Mouse (Mus musculus) CH12F3 (cell line): ENCODE measurements at regions not wholly inside any gene's neighbourhood (a gene's known extent, or its start where the extent isn't known, plus 50 kb on each side); places are given as distances from the start of the nearest gene placed in this dataset.

ENCODE experiments used
- in situ Hi-C: fragments of 300-500 bp; cut with MboI; formaldehyde crosslinking; loops from 2 replicates; pipeline ENCODE4 v1.14.3; 2020; ENCODE audit warnings: low sequenced_read_pairs

DNA sequence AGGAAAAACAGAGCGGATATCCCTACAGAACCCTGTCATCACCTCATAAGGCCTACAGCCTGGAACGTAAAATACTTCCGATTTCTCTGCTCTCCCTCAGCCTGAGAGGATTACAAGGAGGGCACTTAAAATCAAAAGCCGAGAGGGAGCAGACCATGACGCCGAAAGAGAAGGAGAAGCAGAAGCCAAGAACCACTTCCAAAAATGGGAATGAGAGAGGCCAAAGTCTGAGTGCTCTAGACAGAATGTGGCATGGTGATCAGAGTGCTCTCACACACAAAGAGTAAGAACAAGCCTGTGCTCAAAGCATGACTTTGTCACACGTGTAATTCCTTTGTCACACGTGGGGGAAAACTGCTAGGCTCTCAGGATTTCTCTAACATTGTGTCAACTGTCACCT, 125.9 kb downstream of the Hlx start:
- in situ Hi-C loops, result no loop called here

DNA sequence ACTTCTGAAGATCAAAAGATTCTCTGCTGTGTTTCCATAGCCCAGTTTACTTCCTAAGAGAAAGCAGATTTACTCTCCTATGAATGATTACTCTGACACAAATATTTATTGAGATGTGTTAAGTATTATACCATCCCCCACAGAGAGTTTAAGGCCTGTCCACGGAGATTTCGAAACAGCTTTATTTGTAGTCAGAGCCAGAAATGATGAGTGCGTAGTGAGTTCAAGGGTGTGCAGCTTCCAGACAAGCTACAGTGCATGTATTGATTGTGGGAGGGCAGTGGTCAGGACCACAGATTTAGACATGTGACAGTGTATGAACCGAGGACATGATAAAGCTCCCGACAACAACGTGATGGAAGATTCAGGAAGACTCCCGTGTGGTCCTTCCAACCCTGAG, 126.8 kb downstream of the Hlx start:
- in situ Hi-C loops, result no loop called here

DNA sequence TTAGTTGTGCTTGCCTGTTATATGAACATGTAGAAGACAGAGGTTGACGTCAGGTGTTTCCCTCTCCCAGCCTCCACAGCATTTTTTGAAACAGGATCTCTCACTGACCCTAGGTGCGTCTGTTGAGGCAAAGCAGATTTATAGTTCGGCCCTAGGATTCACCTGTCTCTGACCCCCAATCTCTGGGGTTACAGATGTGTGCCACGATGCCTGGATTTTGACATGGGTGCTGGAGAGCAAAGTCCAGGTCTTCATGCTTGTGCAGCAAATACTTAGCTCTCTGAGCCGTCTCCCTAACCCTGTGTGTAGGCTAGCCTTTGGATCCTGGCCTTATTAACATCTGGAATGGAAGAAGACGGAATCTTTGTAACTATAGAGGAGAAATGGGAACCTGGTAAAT, 129.3 kb downstream of the Hlx start:
- in situ Hi-C loops, result no loop called here

DNA sequence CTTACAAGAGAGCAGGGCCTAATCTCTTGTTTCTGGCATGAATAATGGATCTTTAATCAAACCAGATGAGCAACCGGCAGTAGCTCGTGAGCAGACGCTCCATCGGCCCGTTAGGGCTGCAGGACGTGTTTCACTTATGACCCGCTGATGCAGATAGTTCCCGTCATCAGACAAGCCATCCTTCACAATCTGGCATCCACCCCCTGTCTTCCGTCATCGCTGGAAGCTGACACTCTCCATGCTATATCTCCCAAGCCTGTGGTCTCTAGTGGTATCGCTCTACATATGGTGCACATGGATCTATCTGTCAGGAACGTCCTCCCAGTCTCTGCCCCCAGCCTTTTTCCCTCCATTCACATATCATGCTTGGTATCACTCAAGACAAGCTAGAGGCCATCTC, 137.0 kb downstream of the Hlx start:
- in situ Hi-C loops, result no loop called here

DNA sequence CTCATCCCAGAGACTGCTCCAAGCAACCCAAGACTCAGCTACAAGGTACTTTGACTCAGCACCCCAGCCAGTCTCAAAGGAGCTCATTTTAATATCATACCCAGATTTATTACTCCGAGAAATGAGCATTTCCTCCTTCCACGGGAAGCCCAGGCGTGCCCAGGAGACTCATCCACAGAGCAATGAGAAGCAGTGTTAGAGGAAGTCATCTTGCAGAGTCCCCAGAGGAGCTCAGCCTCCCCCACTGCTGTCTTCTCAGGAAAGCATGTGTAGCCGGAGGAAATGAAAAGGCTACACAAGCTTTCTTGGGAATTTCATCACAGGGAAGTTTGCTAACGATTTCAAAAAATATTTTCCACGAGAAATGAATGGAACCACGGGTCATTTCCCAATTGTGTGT, 141.8 kb downstream of the Hlx start:
- in situ Hi-C loops, result no loop called here

DNA sequence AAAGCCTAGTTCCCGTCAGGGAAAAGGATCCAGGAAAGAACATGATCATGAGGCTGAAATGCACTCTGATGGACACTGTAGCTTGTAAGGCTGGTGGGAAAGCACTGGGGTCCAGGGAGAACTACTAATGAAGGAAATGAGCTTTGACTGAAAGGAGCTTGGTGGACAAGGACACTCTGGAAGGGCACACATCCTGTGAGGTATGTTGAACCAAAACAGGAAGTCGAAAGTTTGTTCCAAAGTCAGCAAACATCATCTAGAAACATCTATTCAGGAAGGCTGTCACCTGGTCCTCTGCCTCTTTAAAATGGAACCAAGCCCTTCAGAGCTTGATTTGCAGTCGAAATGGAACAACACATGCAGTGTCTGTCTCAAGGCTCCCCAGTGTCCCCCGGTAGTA, 143.1 kb downstream of the Hlx start:
- in situ Hi-C loops, result no loop called here

DNA sequence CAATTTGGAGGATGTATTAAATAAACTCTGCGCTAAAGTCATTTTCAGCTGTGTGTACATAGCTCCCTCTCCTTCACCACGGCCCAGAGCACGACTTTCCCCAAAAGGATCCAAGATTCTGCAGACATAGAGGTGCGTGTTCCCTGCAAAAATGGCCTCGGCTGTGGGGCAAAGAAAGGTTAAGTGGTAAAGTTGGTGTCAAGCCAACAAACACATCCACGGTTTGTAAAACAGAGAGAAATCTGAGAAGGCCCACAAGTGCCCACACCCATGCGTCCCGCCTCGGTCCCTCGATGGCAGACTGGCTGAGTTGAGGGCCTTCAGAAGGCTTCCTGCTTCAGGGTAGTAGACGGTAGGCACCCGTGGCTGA, 147.9 kb downstream of the Hlx start:
- in situ Hi-C loops, result no loop called here

DNA sequence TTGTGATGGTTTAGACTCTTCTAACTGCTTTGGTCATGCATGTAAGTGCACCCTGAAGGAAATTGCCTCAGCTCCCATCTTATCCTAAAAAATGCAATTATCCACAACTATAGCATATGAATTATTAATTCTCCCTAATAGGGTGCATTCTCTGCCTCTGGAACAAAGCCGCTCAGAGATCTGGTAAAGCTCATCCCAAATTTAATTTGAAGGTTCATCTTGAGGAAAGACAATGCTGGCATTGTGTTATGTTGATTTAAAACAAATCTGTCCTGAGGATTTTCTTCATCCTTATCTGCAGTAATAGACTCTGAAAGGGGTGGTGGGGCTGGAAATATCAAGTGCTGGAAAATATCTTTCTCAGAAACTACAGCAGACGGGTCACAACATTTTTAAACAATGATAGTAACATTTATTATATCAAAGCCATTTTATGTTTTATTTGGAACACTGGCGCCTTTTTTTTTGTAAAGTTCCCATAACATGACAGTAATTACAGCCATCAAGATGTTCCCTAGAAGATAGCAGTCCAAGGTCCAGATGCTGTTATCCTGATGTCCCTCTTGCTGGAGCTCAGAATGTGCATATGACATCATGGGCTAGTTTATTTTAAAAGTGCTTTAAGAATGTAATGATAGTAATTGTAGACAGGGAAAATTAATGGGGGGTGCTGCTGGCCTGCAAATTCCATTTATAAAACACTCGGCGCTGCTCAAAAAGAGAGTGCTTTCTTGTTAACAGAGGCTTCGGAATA, 148.5 kb downstream of the Hlx start:
- in situ Hi-C loops, result no loop called here

DNA sequence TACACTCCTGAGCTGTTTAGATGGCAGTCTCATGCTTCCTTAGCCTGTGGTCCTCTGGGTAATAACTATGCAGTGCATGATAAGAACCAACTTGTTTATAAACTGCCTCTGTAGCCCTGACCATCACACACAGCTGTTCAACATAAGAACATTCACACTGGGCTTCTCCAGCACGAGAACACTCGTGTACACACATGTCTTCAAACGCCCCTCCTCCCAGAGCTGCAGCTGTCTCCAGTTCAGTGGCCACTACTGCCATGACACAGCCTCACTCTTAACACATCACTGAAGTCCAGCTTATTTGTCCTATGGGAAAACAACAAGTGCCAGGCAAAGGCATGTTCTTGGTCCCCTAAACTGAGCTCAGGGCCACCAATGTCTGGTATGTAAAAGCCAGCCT, 152.9 kb downstream of the Hlx start:
- in situ Hi-C loops, result no loop called here

DNA sequence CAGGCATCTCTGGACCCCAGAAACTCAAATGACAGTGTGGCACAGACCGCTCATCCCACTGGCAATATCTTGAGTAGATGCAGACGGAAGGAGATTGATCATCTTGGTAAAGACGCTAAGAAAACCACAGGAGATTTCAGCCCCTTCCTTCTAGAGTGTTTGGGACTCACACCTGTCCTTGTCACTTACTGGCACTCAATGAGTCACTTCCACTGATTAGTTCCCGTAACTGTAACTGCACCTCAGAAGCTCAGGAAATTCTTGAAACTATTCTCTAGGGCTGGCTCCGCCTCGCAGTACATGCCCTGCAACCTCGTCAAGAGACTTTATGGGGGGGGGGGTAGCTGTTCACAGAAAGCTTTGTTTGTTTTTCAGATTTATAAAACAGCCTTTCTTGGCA, 155.9 kb downstream of the Hlx start:
- in situ Hi-C loops, result no loop called here

DNA sequence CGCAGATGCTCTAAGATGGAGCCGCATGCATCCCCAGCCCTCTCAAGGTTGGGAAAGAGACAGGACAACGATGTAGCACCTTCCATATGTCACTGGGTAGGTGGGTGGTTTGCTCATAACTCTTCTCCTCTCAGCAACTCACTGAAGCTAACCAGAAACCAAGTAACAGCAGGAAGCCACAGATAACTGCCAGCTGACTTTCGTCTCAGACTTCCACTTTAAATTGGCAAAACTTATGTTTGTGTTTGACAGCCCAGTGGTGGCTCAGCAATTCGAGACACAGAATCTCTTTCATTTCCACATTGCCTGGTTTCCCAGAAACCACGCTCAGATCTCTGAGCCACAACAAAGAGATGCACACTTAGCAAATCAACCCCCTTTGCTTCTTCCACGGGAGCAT, 159.1 kb downstream of the Hlx start:
- in situ Hi-C loops, result no loop called here

DNA sequence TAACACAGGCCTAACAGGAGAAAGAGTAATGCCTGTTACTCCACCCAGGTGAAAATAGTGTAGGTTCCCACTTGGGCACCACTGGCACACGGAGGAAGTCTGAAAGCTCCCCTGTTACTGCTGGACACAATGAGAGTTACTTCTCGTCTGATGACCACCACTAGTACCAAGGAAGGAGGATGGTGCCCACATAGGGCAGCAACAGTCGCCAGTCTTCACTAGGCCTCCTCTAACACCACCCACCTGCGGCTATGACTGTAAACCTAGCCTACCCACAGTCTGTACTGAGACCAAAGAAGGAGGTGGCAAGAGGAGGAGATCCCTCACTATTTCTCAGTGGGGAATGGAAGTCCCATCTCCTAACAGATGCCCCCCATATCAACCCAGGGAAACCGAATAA, 161.7 kb downstream of the Hlx start:
- in situ Hi-C loops, result no loop called here

DNA sequence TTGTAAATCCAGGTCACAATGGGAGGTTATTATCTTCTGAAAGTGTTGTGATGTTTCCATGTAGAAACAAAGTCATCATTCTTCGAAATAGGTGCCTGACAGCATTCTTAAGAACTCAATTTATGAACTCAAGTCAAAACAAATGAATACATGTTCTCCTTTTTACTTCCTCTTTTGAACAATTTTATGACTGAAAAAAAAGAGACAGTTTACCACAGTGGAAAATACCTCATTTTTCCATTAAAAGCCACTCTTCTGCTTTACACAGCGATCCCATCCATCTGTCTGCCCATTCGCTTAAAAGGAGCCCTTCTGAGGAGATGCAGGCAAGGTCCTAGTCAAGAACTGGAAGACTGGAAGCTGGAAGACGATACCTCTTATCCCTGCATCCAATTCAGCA, 169.5 kb downstream of the Hlx start:
- in situ Hi-C loops, result no loop called here

DNA sequence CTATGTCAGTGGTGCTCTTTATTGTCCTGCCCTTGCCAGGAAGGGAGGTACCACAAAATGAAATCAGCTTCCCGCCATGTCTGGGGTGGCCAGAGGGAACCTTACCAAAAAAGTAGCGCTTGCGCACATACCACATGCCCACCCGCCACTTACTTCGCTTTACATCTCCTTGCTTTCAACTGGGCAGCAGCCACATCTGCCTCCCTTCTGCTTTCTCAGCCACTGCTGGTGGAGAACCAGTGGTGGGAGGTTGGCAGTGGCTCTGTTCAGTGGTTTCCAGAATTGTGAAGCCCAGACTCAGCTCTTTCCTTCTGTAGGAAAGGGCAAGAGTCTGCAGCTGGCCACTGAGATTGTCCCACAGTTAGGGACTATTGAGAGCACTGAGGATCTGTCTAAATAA, 170.2 kb downstream of the Hlx start:
- in situ Hi-C loops, result no loop called here

DNA sequence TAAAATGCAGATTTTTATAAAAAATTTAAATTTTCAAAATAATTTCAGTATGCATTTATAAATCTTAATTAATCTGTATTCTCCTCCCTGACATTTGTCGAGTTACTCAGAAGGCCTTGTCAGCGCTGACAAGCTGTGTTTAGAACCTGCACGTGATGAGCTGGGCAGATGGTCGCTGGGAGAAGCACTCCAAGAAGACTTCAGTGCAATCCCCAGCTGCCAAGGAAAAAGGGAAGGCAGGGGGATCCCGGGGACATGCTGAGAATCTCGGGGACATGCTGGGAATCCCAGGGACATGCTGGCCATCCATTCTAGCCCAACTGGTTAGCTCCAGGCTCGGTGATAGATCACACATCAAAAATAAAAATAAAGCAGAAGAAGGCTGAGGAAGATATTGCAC, 172.9 kb downstream of the Hlx start:
- in situ Hi-C loops, result no loop called here

DNA sequence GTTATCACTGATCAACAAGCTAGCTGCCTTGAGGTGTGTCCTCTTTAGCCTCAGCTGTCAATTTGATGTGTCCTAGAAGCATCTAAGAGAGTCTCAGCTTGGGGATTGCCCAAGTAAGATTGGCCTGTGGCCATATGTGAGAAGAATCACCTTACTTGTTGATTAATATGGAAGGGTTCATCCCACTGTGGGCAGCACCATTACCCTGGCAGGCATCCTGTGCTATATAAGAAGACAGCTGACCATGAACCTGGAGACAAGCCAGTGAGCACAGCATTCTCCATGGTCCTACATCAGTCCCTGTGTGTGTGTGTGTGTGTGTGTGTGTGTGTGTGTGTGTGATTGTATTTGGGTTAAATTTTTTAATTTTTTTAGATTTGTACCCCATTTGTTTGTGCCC, 178.6 kb downstream of the Hlx start:
- in situ Hi-C loops, result no loop called here

DNA sequence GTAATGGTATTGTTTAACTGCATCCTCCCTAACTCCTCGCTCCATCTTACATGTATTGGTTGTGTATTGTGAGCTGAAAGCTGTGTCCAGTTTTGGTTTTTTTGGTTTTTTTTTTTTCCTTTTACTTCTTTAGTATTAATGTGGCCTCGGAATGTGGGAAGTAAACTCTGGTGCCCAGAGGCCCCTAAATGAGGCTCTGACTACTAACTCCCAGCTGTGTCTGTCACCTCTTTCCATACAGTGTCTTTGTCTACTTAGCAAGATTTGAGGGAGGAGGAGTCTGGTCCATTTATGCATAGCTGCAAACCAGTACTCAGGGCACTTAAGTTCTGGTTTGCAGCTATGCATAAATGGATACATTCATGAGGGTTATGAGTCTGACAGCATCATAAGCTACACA, 181.9 kb downstream of the Hlx start:
- in situ Hi-C loops, result no loop called here

DNA sequence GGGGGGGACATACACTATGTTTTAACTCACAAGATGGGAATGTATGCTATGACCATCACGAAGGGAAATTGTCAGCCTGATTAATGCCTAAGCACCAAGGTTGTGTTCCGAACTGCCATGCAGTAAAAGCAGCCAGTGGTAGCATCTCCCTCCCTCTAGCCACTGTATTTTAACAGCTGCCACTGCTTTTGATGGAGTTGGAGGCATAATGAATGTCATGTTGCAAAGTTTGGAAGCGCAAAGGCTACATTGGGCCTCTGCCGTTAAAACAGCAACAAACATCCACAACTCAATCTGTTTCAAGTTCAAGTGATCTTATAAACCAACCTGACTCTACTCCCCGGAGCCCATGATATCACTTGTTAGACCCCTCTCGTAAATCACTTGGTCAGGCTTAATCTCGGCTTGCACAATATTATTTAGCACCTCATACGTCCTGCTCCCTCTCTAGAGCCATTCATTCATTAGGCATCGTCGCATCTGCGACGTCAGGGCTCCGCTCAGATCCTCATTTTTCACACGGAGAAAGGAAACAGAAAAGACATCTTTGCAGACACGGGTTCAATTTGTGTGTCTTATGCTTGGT, 184.7 kb downstream of the Hlx start:
- in situ Hi-C loops, result no loop called here

DNA sequence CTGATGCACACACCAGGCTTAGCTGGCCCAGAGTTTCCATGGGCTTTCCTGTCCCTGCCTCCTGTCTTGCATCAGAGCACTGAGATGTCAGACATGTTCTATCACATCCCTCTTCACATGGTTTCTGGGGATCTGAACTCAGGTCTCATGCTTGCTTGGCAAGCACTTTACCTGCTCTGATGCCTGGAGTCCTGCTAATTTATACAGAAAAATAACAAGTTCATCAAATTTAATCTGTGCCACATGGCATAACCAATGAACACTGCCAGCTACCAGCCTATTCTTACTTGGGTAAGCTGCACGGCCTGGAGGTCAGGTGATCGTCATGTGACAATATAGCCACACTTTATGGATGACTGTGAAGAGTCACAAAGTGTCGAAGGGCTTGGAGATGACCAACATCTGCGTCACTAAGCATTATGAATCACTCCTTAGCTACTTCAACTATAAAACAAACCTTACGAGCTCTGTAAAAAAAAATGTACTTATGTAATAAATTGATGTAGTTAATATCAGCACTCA, 186.2 kb downstream of the Hlx start:
- in situ Hi-C loops, result no loop called here

DNA sequence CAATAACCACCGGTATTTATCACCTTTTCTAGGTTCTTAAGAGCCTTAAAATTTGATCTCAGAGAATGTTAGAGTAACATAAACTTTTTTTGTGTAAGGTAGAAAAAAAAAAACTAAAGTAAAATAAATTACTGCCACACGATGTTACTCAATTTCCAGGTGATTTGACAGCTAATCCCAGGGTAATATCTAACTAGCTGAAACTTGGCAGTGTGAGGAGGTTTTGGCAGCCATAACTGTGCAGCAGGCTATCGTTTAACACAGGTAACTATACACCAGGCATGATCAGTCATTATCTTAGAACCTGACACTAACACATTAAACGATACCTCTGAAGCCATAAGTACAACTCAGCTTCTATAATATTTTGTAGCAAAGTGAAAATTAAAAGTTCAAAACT, 187.3 kb downstream of the Hlx start:
- in situ Hi-C loops, result no loop called here

DNA sequence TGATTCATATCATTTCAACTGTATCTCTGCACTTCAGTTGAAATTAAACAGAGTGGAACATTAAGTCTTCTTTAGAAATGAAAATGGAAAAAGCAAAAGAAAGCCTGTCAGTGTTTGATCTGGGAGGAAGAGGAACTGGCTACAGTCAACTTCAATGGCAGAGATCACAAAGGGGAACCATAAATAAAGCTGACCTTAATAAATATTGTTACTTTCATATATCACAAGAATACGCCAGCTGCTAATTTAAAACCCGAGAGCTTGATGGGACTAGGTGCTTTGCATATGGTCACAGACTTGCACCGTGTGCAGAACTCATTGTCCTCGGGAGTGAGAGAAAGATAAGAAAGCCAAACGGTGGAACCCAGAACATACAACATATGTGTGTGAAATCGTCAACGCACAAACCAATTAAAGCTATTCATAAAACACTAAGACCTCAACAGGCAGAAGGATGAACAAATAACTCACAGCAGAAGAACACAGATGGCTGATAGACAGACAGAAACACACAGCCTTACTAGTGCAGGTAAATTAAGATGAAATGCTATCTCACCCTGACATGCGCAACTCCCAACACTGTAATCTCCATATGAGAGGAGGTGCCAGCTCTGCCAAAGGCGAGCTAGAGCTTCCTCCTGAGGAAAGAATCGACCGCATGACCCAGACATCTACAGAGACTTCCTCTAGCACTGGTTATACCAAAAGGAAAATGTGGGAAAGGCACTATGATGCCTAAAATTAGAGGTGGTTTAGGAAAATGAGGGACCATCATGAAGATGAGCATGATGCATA, 189.9 kb downstream of the Hlx start:
- in situ Hi-C loops, result no loop called here

DNA sequence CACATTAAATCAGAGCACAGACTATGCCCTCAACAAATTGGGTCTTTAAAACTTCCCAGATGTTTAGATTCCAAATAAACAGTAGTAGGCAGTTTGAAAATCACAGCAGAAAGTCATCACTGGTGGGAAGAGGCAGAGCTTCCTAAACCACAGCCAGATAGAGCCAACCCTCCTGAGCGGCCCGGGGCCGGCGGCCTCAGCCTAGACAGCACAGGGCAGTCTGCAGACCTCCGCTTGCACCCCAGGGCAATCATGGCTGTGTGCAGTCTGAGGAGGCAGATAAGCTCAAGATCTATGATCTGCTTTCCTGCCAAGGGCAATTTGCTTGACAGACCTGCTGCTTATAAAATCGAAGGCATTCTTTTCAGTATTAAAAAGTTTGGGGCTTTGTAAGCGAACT, 192.6 kb downstream of the Hlx start:
- in situ Hi-C loops, result no loop called here
